Mouse (Mus musculus) layer of hippocampus, adult 2 months (tissue): ENCODE data around the gene Ly6g5c. TPM values are rescaled to one million over a fixed set of nuclear protein-coding genes. Genes with fewer than 3 reads are reported as not detected.

Experiments
- DNase-seq, 2 experiments: peaks; one replicate each; pipeline ENCODE4 v3.0.0; 2022; ENCODE audit warnings: low spot score in 2 of 2
- H3K27ac ChIP-seq: fragments of 200-600 bp; 2 replicates; pipeline ENCODE4 v1.8.1; 2022
- H3K4me3 ChIP-seq: fragments of 200-600 bp; 2 replicates; pipeline ENCODE4 v1.8.1; 2022; ENCODE audit warnings: mild to moderate bottlenecking
- CTCF ChIP-seq: fragments of 200-600 bp; conservative IDR thresholded peaks from 2 replicates; pipeline ENCODE4 v1.8.1; 2022; ENCODE audit warnings: antibody characterized with exemption, mild to moderate bottlenecking, moderate library complexity
- total RNA-seq, 2 experiments: library from RNA; stranded (reverse); gene quantifications; 2 replicates each; pipeline ENCODE4 v1.2.3; 2021

Gene Ly6g5c
- total RNA-seq, 2 experiments from 2014 or later = not detected

DNA sequence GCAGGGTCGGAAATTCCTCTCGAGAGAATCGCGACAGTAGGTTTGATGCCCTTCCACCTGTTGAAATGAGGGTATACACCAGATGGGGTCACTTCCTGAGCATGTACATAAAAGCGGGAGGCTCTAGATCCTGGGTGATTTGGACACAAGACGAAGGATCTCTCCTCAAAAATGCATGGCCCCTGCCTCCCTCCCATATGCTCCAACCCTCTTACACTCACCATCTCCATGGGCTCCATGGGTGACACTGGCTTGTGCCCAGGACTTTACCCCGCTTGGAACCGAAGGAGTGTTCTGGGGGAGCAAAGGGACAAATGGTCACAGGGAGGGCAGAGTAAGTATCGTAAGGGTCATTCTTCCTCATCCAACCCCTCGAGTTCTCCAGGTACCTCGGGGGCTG is 53.3 kb downstream of the Ly6g5c start:
- Histone ChIP-seq H3K4me3 (no peak overlapping the region), H3K27ac (no peak overlapping the region)
- TF ChIP-seq CTCF = no peak
- DNase-seq = no peak

Other genes starting within 250 kb of the Ly6g5c start
- not detected for gene Cfb, start 245.8 kb upstream of the Ly6g5c start, total RNA-seq
- gene Zbtb12, start 228.8 kb upstream of the Ly6g5c start, total RNA-seq = 1 to 10 TPM; 7.5 to 9.0 TPM
- gene Gm20547, start 226.2 kb upstream of the Ly6g5c start, total RNA-seq = not detected
- gene C2, start 210.0 kb upstream of the Ly6g5c start, total RNA-seq = 1 to 10 TPM; 1.1 to 1.8 TPM
- 100 to 1,000 TPM; 181 to 190 TPM for gene Ehmt2, start 209.8 kb upstream of the Ly6g5c start, total RNA-seq
- under 1 TPM in 1 of 2 experiments, not detected in 1; 0.29 TPM for gene Slc44a4, start 193.8 kb upstream of the Ly6g5c start, total RNA-seq
- gene Neu1, start 177.0 kb upstream of the Ly6g5c start, total RNA-seq = 10 to 100 TPM; 39.4 to 43.1 TPM
- gene Hspa1b, start 149.0 kb upstream of the Ly6g5c start, total RNA-seq = 10 to 100 TPM; 21.4 to 24.7 TPM
- gene Gm20481, start 138.4 kb upstream of the Ly6g5c start, total RNA-seq = not detected
- gene Hspa1a, start 136.1 kb upstream of the Ly6g5c start, total RNA-seq = 10 to 100 TPM; 16.9 to 18.1 TPM
- under 1 TPM; 0.44 to 0.49 TPM for gene Hspa1l, start 135.6 kb upstream of the Ly6g5c start, total RNA-seq
- gene Lsm2, start 126.4 kb upstream of the Ly6g5c start, total RNA-seq = 10 to 100 TPM; 15.9 to 21.8 TPM
- 10 to 100 TPM; 48.2 to 55.1 TPM for gene Vars, start 107.3 kb upstream of the Ly6g5c start, total RNA-seq
- gene Vwa7, start 91.7 kb upstream of the Ly6g5c start, total RNA-seq = under 1 TPM; 0.20 to 0.26 TPM
- under 1 TPM in 1 of 2 experiments, not detected in 1; 0.67 TPM for gene Sapcd1, start 80.3 kb upstream of the Ly6g5c start, total RNA-seq
- 1 to 10 TPM in 1 of 2 experiments, under 1 TPM in 1; 0.26 to 1.1 TPM for gene Msh5, start 61.5 kb upstream of the Ly6g5c start, total RNA-seq
- gene Clic1, start 58.3 kb upstream of the Ly6g5c start, total RNA-seq = 1 to 10 TPM; 9.2 to 9.6 TPM
- 10 to 100 TPM; 13.7 to 15.8 TPM for gene Ddah2, start 49.2 kb upstream of the Ly6g5c start, total RNA-seq
- gene Ly6g6c, start 42.9 kb upstream of the Ly6g5c start, total RNA-seq = not detected
- not detected for gene Mpig6b, start 42.1 kb upstream of the Ly6g5c start, total RNA-seq
- gene Ly6g6e, start 31.4 kb upstream of the Ly6g5c start, total RNA-seq = 1 to 10 TPM; 2.5 to 3.5 TPM
- 1 to 10 TPM; 1.1 TPM for gene Ly6g6d, start 30.2 kb upstream of the Ly6g5c start, total RNA-seq
- under 1 TPM in 1 of 2 experiments, not detected in 1; 0.52 TPM for gene Ly6g6f, start 22.7 kb upstream of the Ly6g5c start, total RNA-seq
- 100 to 1,000 TPM; 110 to 113 TPM for gene Abhd16a, start 19.0 kb upstream of the Ly6g5c start, total RNA-seq
- under 1 TPM in 1 of 2 experiments, not detected in 1; 0.54 TPM for gene Ly6g5b, start 7.1 kb downstream of the Ly6g5c start, total RNA-seq
- 10 to 100 TPM; 15.0 to 15.9 TPM for gene Gpank1, start 13.2 kb downstream of the Ly6g5c start, total RNA-seq
- gene Csnk2b, start 13.8 kb downstream of the Ly6g5c start, total RNA-seq = 100 to 1,000 TPM; 170 to 178 TPM
- 10 to 100 TPM; 25.2 to 29.3 TPM for gene D17H6S53E, start 18.1 kb downstream of the Ly6g5c start, total RNA-seq
- gene Apom, start 23.8 kb downstream of the Ly6g5c start, total RNA-seq = under 1 TPM; 0.37 to 0.49 TPM
- 100 to 1,000 TPM; 320 to 334 TPM for gene Bag6, start 26.9 kb downstream of the Ly6g5c start, total RNA-seq
- 100 to 1,000 TPM; 339 to 370 TPM for gene Prrc2a, start 56.6 kb downstream of the Ly6g5c start, total RNA-seq
- 10 to 100 TPM; 11.1 to 11.8 TPM for gene Aif1, start 67.8 kb downstream of the Ly6g5c start, total RNA-seq
- 1 to 10 TPM; 6.2 to 8.6 TPM for gene Lst1, start 80.2 kb downstream of the Ly6g5c start, total RNA-seq
- under 1 TPM; 0.76 to 0.77 TPM for gene Ltb, start 86.2 kb downstream of the Ly6g5c start, total RNA-seq
- gene Tnf, start 93.7 kb downstream of the Ly6g5c start, total RNA-seq = not detected
- under 1 TPM; 0.54 to 0.59 TPM for gene Lta, start 97.1 kb downstream of the Ly6g5c start, total RNA-seq
- not detected for gene Gm16181, start 112.6 kb downstream of the Ly6g5c start, total RNA-seq
- gene Atp6v1g2, start 125.4 kb downstream of the Ly6g5c start, total RNA-seq = 100 to 1,000 TPM; 615 to 646 TPM
- 10 to 100 TPM; 13.3 to 15.1 TPM for gene Nfkbil1, start 127.5 kb downstream of the Ly6g5c start, total RNA-seq
- gene Ddx39b, start 133.5 kb downstream of the Ly6g5c start, total RNA-seq = 100 to 1,000 TPM; 230 to 239 TPM
- 10 to 100 TPM; 15.7 to 21.2 TPM for gene H2-D1, start 154.5 kb downstream of the Ly6g5c start, total RNA-seq
- gene H2-Q1, start 212.1 kb downstream of the Ly6g5c start, total RNA-seq = under 1 TPM; 0.13 to 0.47 TPM
- under 1 TPM in 1 of 2 experiments, not detected in 1; 0.38 TPM for gene H2-Q2, start 234.0 kb downstream of the Ly6g5c start, total RNA-seq